Mouse (Mus musculus) monocyte, adult 5-6 weeks (primary cell): ENCODE data around the gene Olfr740. TPM values are rescaled to one million over a fixed set of nuclear protein-coding genes. Genes with fewer than 3 reads are reported as not detected.

ENCODE experiments used
- ATAC-seq: fragments of 153-309, 156-312 bp; replicated peaks from 2 replicates; pipeline ENCODE4 v1.8.0; 2017; ENCODE audit warnings: mild to moderate bottlenecking; ENCODE audit not compliant: low TSS enrichment, insufficient number of reproducible peaks, severe bottlenecking, poor library complexity, low FRiP score
- total RNA-seq: library from RNA; stranded (forward); fragments of 200-1000, 200-491, 200-594 nt; gene quantifications from 3 replicates; pipeline ENCODE4 v1.2.3, GENCODE M21; 2017

Olfr740 gene
- total RNA-seq, result not detected in 3 replicates

- ATAC-seq, result no peak
Measured at GRCm38 (mm10) chr14:50445245-50445644, at the start of gene Olfr740. Gene Olfr740 (plus strand): TSS chr14:50445545.

- no peak for ATAC-seq
Measured at GRCm38 (mm10) chr14:50407268-50407667, 38.1 kb upstream of the Olfr740 start, which contains the start of gene Olfr738. Gene Olfr738 (plus strand): TSS chr14:50407568.

GRCm38 (mm10) chr14:50418326-50418725, 27.0 kb upstream of the Olfr740 start, which contains the start of gene Olfr739:
Gene Olfr739 (plus strand): TSS chr14:50418626.
- no peak for ATAC-seq

- ATAC-seq, result no peak
Measured at GRCm38 (mm10) chr14:50472438-50472837, 27.1 kb downstream of the Olfr740 start, which contains the start of gene Olfr741. Gene Olfr741 (plus strand): TSS chr14:50472738.

- ATAC-seq, result no peak
Measured at GRCm38 (mm10) chr14:50478406-50478805, 33.1 kb downstream of the Olfr740 start.

- ATAC-seq, result no peak
Measured at GRCm38 (mm10) chr14:50503300-50503699, 58.0 kb downstream of the Olfr740 start, which contains the start of gene Olfr742. Gene Olfr742 (plus strand): TSS chr14:50503600.

Other genes starting within 250 kb of the Olfr740 start
- not detected in 3 replicates for gene Olfr731, start 203.7 kb upstream of the Olfr740 start, total RNA-seq
- not detected in 3 replicates for gene Olfr732, start 161.3 kb upstream of the Olfr740 start, total RNA-seq
- gene Olfr733, start 144.0 kb upstream of the Olfr740 start, total RNA-seq, result not detected in 3 replicates
- gene Olfr734, start 118.8 kb upstream of the Olfr740 start, total RNA-seq, result not detected in 3 replicates
- not detected in 3 replicates for gene Olfr735, start 96.7 kb upstream of the Olfr740 start, total RNA-seq
- gene Tlr11, start 87.6 kb upstream of the Olfr740 start, total RNA-seq, result 0.29 to 0.96 TPM in 2 of 3 replicates, not detected in the other
- not detected in 3 replicates for gene Olfr736, start 64.4 kb upstream of the Olfr740 start, total RNA-seq
- not detected in 3 replicates for gene Olfr738, start 38.0 kb upstream of the Olfr740 start, total RNA-seq
- not detected in 3 replicates for gene Olfr739, start 26.9 kb upstream of the Olfr740 start, total RNA-seq
- gene Olfr741, start 27.2 kb downstream of the Olfr740 start, total RNA-seq, result not detected in 3 replicates
- not detected in 3 replicates for gene Olfr742, start 58.1 kb downstream of the Olfr740 start, total RNA-seq
- gene Olfr743, start 76.3 kb downstream of the Olfr740 start, total RNA-seq, result not detected in 3 replicates
- gene Olfr744, start 169.3 kb downstream of the Olfr740 start, total RNA-seq, result not detected in 3 replicates
- gene Olfr745, start 193.8 kb downstream of the Olfr740 start, total RNA-seq, result not detected in 3 replicates
- not detected in 3 replicates for gene Olfr746, start 201.5 kb downstream of the Olfr740 start, total RNA-seq
- gene Olfr747, start 247.7 kb downstream of the Olfr740 start, total RNA-seq, result not detected in 3 replicates